Mouse (Mus musculus) intestine, embryonic 16.5 days (tissue): ENCODE results near the gene Gm28845. TPM values are rescaled to one million over a fixed set of nuclear protein-coding genes. Genes with fewer than 3 reads are reported as not detected.
A peak's percentile ranks its signal among the peaks of the same experiment; 100 is the strongest.

Experiments
- ATAC-seq: fragments of 200-750 bp; cut with Nextera tagmentation; 2 replicates; pipeline ENCODE4 v1.8.0; 2017; ENCODE audit warnings: moderate TSS enrichment, moderate library complexity
- H3K27ac ChIP-seq: fragments of 300-500 bp; sonication (generic); 2 replicates; pipeline ENCODE4 v1.5.1; 2014; ENCODE audit warnings: mild to moderate bottlenecking, low read length
- H3K27me3 ChIP-seq: fragments of 300-500 bp; sonication (generic); replicated peaks from 2 replicates; pipeline ENCODE4 v1.6.1; 2014; ENCODE audit warnings: low read length, control low read depth, mixed read lengths; ENCODE audit not compliant: control insufficient read depth, insufficient read depth
- H3K36me3 ChIP-seq: fragments of 300-500 bp; sonication (generic); 2 replicates; pipeline ENCODE4 v1.6.1; 2014; ENCODE audit warnings: low read length, control low read depth; ENCODE audit not compliant: control insufficient read depth, insufficient read depth
- H3K4me1 ChIP-seq: fragments of 300-500 bp; sonication (generic); 2 replicates; pipeline ENCODE4 v1.6.1; 2014; ENCODE audit warnings: low read length, control low read depth, mixed read lengths; ENCODE audit not compliant: control insufficient read depth, insufficient read depth
- H3K4me2 ChIP-seq: fragments of 300-500 bp; sonication (generic); 2 replicates; pipeline ENCODE4 v1.6.1; 2014; ENCODE audit warnings: low read depth, low read length, control low read depth
- H3K4me3 ChIP-seq: fragments of 300-500 bp; sonication (generic); 2 replicates; pipeline ENCODE4 v1.5.1; 2014; ENCODE audit warnings: mild to moderate bottlenecking, low read length
- H3K9ac ChIP-seq: fragments of 300-500 bp; sonication (generic); 2 replicates; pipeline ENCODE4 v1.6.1; 2014; ENCODE audit warnings: low read depth, low read length
- H3K9me3 ChIP-seq: fragments of 300-500 bp; sonication (generic); 2 replicates; pipeline ENCODE4 v1.6.1; 2016; ENCODE audit warnings: low read length, control low read depth; ENCODE audit not compliant: control insufficient read depth
- WGBS: fragments of 180-500 bp; shearing (Covaris S2); extraction: QIAGEN DNeasy Blood & Tissue Kit; methylation state at CpG from one replicate; pipeline ENCODE4 v1.1.7; 2014; 5-methylcytosine and 5-hydroxymethylcytosine counted together
- polyA plus RNA-seq: library from polyadenylated mRNA; unstranded; fragments of >200 nt; fragmentation: Nextera tagmentation; extraction: Ambion mirVana; gene quantifications from 2 replicates; pipeline ENCODE4 v1.2.1, GENCODE M21; 2015

Gene Gm28845
- not detected in 2 replicates for polyA plus RNA-seq

DNA sequence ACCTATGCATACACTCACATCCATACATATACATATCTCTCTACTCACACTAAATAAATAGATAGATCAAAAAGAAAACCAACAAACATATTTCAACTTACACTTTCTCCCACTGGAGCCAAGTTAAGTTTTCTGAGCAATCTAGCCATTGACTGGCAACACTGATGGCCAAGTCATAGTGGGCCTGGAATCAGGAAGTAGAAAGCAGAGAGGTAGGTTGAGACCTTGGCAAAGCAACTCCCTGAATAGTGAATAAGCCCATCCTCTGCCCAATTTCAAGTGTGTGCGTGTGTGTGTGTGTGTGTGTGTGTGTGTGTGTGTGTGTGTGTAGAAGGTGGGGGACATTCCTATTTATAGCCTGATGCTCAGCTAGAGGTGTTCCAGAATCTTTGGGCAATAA is at the start of gene Gm28845:
Gene Gm28845 (minus strand): TSS at position 121 of the 400 bp plus-strand sequence.
- no peak for ATAC-seq
- 89% methylated on average over 1 of the region's 1 CpGs for WGBS
- H3K4me3 ChIP-seq = no peak within 1 kb of the TSS

DNA sequence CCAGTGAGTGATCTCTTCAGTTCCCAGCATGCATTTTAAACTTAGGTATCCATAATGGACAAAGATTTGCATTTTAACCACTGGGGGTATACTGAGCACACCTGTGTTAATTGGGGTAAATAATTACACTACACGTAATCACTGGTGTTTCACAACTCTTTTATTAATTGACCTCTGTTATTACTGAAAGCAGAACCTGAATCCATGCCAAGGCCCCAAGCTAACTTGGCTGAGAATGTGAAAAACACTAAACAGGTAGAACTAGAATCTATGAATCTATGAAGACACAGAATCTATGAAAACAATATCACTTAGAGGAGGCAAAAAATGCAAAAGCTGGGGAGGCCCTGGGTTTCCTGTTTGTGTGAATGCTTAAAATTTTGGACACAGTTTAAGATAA is 48.1 kb upstream of the Gm28845 start:
- Histone ChIP-seq H3K27ac (no peak overlapping the region), H3K9ac (no peak overlapping the region), H3K4me2 (no peak overlapping the region), H3K27me3 (no peaks in the 10 kb centered on the region), H3K9me3 (no peaks in the 10 kb centered on the region), H3K36me3 (peaks cover 24% of the 10 kb centered on the region; the same call in 1 of the 2 replicates), H3K4me1 (no peaks in the 10 kb centered on the region), H3K4me3 (no peak overlapping the region)
- WGBS = 89% methylated on average over 1 of the region's 1 CpGs
- ATAC-seq = no peak

More for the DNA sequence above, at the start of gene Gm28845:
- peak within 1 kb of the TSS; percentile 83 for H3K27ac ChIP-seq
- no peak within 1 kb of the TSS for H3K4me2 ChIP-seq
- H3K36me3 ChIP-seq = no peaks in the 10 kb centered on the region
- 0 out of 2 replicates have a peak, but pooled peaks cover 3% of the 10 kb centered on the region for H3K4me1 ChIP-seq
- H3K27me3 ChIP-seq = no peaks in the 10 kb centered on the region
- H3K9me3 ChIP-seq = no peaks in the 10 kb centered on the region
- no peak within 1 kb of the TSS for H3K9ac ChIP-seq

DNA sequence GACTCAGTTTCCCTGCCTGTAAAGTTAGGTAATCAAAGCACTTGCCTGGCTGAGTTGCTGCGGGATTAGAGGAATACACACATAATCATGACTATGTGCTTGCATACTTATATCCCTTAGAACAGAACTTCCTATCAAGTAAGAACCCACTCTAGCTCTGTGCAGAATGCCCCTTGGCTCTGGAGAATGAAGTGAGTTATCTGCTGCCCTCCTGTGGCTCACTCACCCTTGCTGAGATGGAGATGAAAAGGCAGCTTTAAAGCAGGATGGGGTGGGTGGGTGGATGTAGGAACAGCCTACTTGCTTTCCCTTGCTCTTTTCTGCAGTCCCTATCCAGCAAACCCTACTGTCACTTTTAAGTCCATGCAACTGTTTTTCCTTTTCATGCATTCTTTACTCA is 42.9 kb upstream of the Gm28845 start:
- 95% methylated on average over 1 of the region's 1 CpGs for WGBS
- Histone ChIP-seq H3K27me3 (no peaks in the 10 kb centered on the region), H3K36me3 (peaks cover 33% of the 10 kb centered on the region), H3K9me3 (no peaks in the 10 kb centered on the region), H3K4me1 (no peaks in the 10 kb centered on the region), H3K9ac (no peak overlapping the region), H3K4me2 (no peak overlapping the region), H3K27ac (no peak overlapping the region), H3K4me3 (no peak overlapping the region)
- no peak for ATAC-seq

DNA sequence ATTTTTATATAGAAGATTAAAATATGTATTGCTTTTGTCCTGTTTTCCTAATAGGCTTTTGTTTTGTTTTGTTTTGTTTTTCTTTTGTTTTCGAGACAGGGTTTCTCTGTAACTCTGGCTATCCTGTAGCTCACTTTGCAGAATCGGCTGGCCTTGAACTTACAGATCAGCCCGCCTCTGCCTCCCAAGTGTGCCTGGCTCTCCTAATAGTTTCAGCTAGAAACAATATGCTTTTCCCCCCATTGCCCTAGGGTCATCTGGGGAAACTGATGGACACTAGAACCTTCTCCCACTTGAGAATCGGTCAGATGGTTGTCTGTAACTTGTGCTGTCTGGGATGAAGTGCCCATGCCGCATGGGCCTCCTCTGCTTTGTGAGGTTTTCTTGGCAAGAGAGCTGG is 36.8 kb upstream of the Gm28845 start:
- 92% methylated on average over 5 of the region's 5 CpGs for WGBS
- Histone ChIP-seq H3K4me2 (no peak overlapping the region), H3K9ac (no peak overlapping the region), H3K27ac (no peak overlapping the region), H3K9me3 (no peaks in the 10 kb centered on the region), H3K4me3 (no peak overlapping the region), H3K27me3 (no peaks in the 10 kb centered on the region), H3K4me1 (no peaks in the 10 kb centered on the region), H3K36me3 (peaks cover 14% of the 10 kb centered on the region)
- no peak for ATAC-seq

DNA sequence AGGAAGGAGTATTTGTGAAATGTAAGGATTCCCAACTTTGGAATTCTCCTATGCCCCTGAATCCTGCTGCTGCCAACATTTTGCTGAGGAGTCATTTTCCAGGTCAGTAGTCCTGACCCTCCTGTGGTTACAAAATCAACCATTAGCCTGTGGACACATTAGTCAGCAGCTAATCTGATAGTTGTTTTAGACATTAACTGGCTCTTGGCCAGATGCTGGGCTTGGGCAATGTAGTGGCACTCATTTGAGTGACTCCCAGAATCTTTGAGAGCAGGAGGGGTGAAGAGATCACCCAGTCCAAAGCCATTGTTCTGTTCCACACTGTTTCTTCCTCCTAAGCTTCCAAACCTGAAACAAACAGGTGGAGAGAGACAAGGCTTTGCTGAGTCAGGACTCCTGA is 35.5 kb upstream of the Gm28845 start:
- no peak overlapping the region for H3K27ac ChIP-seq
- no peaks in the 10 kb centered on the region for H3K27me3 ChIP-seq
- no peak overlapping the region for H3K4me3 ChIP-seq
- peak; percentile 26; the same call in 1 of the 2 replicates for ATAC-seq
- H3K9me3 ChIP-seq = no peaks in the 10 kb centered on the region
- H3K4me1 ChIP-seq = no peaks in the 10 kb centered on the region
- peaks cover 6% of the 10 kb centered on the region; the same call in 1 of the 2 replicates for H3K36me3 ChIP-seq
- no peak overlapping the region for H3K4me2 ChIP-seq
- H3K9ac ChIP-seq = no peak overlapping the region

DNA sequence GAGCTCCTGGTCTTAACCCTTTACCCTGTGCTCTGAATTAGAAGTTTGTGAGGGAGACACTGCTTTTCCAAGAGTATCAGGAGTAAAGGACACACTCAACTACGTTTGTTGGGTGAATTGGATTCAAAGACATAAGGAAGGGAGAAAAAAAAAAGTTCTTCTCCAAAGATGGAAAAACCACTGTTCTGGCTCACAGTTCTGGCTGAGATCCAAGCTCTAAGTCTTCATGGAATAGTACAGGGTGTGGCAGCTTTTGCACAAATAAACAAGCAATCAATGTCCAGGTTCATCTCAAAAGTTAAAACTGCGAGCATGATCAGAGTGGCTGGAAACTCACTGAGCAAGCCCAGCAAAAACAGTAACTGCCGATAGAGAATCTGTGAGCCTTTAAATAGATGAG is 28.6 kb upstream of the Gm28845 start:
- Histone ChIP-seq H3K27ac (no peak overlapping the region), H3K4me3 (no peak overlapping the region), H3K4me1 (no peaks in the 10 kb centered on the region), H3K9me3 (no peaks in the 10 kb centered on the region), H3K4me2 (no peak overlapping the region), H3K9ac (no peak overlapping the region), H3K27me3 (no peaks in the 10 kb centered on the region), H3K36me3 (no peaks in the 10 kb centered on the region)
- no peak for ATAC-seq
- 75% methylated on average over 3 of the region's 3 CpGs for WGBS

DNA sequence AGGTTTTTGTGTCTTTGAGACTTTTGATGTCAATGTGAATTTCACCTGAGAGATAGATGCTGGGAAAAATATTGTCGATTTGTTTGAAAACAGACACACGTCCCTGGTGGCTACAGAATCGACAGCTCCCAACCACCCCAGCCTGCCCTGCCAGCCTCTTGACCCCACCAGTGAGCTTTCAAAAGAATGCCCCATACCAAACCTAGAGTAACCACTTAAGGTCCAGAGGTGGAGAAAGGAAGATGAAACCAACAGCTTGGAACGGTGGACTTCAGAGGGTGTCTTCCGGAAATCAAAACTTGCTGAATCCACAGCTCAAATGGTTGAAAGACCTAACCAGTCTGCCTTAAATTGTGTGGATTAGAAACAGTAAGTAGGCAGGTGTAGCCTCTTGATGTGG is 28.0 kb upstream of the Gm28845 start:
- Histone ChIP-seq H3K27ac (no peak overlapping the region), H3K9ac (no peak overlapping the region), H3K4me2 (no peak overlapping the region), H3K27me3 (no peaks in the 10 kb centered on the region), H3K4me1 (no peaks in the 10 kb centered on the region), H3K4me3 (no peak overlapping the region), H3K9me3 (no peaks in the 10 kb centered on the region), H3K36me3 (no peaks in the 10 kb centered on the region)
- ATAC-seq = no peak
- 91% methylated on average over 5 of the region's 5 CpGs for WGBS

DNA sequence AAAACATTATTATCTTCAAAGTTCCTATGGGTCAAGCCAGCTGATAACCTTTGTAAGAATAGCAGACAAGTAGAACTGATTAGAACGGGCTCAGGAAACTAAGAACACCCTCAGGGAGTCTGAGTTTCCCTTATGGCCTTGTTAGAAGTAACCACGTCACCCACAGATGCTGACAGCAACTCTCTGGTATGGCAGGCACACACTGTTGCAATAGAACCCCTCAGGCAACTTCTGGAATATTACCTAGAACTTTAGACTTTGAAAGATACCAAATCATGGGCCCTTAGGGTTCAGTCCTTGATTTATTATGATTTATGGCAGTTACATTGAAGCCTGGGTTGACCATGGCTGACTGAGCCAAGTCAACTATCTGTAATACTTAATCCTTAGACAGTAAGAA is 27.2 kb upstream of the Gm28845 start:
- no peak overlapping the region for H3K4me3 ChIP-seq
- WGBS = 41% methylated on average over 2 of the region's 2 CpGs

DNA sequence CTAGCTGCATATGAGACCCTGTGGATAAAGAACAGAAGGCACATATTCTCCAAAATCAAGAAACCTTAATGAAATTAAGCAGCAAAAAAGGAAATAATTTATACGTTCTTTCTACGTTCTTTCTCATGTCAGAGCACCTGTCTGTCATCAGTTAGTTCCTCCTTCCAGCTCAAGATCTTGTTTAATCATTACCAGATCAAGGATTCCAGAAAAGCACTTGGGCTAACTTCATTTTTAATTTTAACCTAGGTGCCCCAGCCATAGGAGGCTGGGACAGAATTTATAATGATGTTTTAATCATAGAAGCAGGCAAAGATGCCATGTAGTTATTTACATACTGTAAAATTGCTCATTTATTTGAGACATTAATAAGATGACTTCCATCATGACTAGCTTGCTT is 25.4 kb upstream of the Gm28845 start:
- WGBS = 78% methylated on average over 2 of the region's 2 CpGs

More for the DNA sequence above, 27.2 kb upstream of the Gm28845 start:
- no peak overlapping the region for H3K4me2 ChIP-seq
- H3K9ac ChIP-seq = no peak overlapping the region
- ATAC-seq = peak; percentile 81
- H3K36me3 ChIP-seq = no peaks in the 10 kb centered on the region
- no peaks in the 10 kb centered on the region for H3K9me3 ChIP-seq
- H3K27ac ChIP-seq = no peak overlapping the region
- H3K4me1 ChIP-seq = no peaks in the 10 kb centered on the region
- no peaks in the 10 kb centered on the region for H3K27me3 ChIP-seq

DNA sequence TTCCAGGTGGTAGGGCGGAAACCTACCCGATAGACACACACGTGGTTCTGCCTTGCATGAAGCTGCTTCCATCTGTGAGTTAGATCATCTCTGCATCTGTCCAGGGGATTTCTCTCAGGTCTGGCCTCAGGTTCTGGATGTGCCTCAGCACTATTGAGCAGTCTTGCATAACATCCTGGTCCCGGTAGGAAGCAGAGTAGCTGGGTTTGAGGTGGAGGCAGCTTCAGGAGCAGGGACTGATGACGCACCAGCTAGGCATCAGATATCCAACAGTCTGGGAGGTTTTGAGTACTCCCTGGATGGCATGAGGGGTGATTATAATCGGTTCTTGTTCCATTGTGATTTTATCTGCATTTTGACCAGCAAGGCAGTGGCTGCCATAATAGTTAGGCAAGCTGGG is 18.2 kb upstream of the Gm28845 start:
- Histone ChIP-seq H3K27me3 (no peaks in the 10 kb centered on the region), H3K4me2 (no peak overlapping the region), H3K4me3 (no peak overlapping the region), H3K27ac (no peak overlapping the region), H3K4me1 (0 out of 2 replicates have a peak, but pooled peaks cover 2% of the 10 kb centered on the region), H3K36me3 (no peaks in the 10 kb centered on the region), H3K9me3 (no peaks in the 10 kb centered on the region), H3K9ac (no peak overlapping the region)
- WGBS = 86% methylated on average over 6 of the region's 6 CpGs
- no peak for ATAC-seq

More for the DNA sequence above, 25.4 kb upstream of the Gm28845 start:
- no peak overlapping the region for H3K4me2 ChIP-seq
- H3K4me3 ChIP-seq = no peak overlapping the region
- no peaks in the 10 kb centered on the region for H3K27me3 ChIP-seq
- no peaks in the 10 kb centered on the region for H3K9me3 ChIP-seq
- no peak for ATAC-seq
- H3K36me3 ChIP-seq = no peaks in the 10 kb centered on the region
- H3K4me1 ChIP-seq = no peaks in the 10 kb centered on the region
- no peak overlapping the region for H3K27ac ChIP-seq
- no peak overlapping the region for H3K9ac ChIP-seq
